Mouse (Mus musculus) A20 (cell line): ENCODE data around the gene Fcgr1.
A peak's percentile ranks its signal among the peaks of the same experiment; 100 is the strongest.
"Not testable (repeated sequence)": the region's sequence is repeated elsewhere in the genome, so short reads cannot be mapped to it uniquely, and the experiment has no call there.

Source experiments
- DNase-seq: peaks from one replicate; pipeline ENCODE4 v3.0.0-alpha.2; 2011; ENCODE audit warnings: low read depth, low spot score

Gene Fcgr1

DNA sequence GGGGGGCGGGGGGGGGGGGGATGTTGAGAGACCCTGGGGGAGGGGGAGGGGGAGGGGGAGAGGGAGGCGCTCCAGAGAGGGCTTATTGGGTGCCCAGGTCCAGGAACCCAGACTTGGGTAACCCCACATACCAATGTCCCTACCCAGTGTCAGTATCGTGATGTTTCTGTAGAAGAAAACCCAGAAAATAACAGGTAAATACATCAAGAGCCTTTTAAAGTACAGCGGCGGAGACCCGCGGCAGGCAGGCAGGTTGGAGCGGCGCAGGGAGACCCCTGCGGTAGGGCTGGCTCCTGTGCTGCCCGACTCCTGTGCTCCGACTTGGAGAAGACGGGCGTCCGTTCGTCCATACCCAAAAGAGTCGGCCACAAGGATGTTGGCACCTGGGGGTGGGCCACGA, 33.9 kb upstream of the Fcgr1 start:
- DNase-seq = peak; percentile 78

GRCm38 (mm10) chr3:96327131-96327530, 33.4 kb upstream of the Fcgr1 start:
- peak; percentile 81 for DNase-seq

GRCm38 (mm10) chr3:96323806-96324205, 30.0 kb upstream of the Fcgr1 start:
- not testable (repeated sequence) for DNase-seq

GRCm38 (mm10) chr3:96322609-96323008, 28.8 kb upstream of the Fcgr1 start:
- DNase-seq = no peak

GRCm38 (mm10) chr3:96321891-96322290, 28.1 kb upstream of the Fcgr1 start:
- no peak for DNase-seq

GRCm38 (mm10) chr3:96320003-96320402, 26.2 kb upstream of the Fcgr1 start:
- DNase-seq = not testable (repeated sequence)

- DNase-seq = no peak
These were observed 18.8 kb upstream of the Fcgr1 start for GRCm38 (mm10) chr3:96312341-96313098.

- DNase-seq = no peak
These were observed 15.7 kb upstream of the Fcgr1 start for GRCm38 (mm10) chr3:96309441-96309840.

- no peak for DNase-seq
These were observed 12.7 kb upstream of the Fcgr1 start for GRCm38 (mm10) chr3:96306506-96306905.

DNA sequence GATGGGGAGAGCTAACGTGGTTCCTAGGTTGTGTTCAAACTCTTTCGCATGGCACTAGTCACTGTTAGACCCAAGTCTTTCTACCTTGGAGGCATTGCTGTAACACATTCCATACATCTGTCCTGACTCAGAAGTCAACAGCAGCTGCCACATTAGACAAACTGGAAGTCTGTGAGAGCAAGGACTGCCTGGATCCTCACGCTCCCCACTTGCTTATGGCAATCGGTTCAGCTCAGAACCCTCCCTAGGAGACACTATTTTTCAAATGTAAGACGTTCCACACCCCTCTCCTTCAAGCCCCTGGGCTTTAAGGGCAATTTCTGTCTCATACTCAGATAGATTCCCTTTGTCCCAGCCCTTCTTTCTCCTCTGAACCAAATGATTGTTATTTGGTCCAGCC, 8.3 kb upstream of the Fcgr1 start:
- DNase-seq = no peak

DNA sequence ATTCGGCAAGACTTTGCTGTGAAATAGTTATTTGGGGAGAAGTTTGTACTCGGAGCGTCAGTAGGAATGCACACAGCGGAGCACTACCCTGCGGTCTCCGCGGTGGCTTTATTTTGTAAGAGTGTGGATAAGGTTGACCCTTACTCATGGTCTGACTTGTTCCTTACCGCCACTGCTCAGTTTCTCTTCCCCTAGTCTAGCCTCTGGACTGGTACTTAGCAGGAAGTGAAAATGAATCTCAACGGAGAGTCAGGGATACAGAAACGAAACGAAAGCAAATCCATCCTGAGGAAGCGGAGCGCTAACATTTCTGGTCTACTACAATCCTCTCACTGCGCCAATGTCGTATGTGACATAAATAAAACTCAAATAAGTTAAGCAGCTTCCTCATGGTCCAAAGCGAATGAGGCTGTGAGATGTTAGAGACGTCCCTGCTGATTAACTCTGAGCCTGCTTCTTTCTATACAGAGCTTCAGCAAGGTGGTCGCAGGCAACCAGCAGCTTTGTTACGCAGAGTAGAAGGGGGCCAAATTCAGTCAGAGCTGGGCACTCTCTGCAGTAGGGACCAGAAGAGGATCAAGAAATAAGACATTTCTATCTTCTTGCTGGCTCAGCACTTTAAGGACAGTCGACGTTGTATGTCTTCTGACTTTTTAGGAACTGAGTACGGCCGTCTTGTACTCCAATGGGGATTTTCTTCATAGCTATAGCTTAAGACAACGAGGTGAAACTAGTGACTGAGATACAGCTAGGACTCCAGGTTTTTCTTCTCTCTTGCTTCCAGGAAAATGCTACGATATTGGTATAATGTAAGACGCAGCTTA, 7.1 kb upstream of the Fcgr1 start:
- peak; percentile 75 for DNase-seq

- no peak for DNase-seq
These were observed 5.8 kb upstream of the Fcgr1 start for GRCm38 (mm10) chr3:96299562-96299961.

GRCm38 (mm10) chr3:96298360-96298759, 4.6 kb upstream of the Fcgr1 start:
- no peak for DNase-seq

GRCm38 (mm10) chr3:96293368-96293767, 401 bp downstream of the Fcgr1 start:
- DNase-seq = no peak

GRCm38 (mm10) chr3:96292641-96293040, 1.1 kb downstream of the Fcgr1 start:
- DNase-seq = no peak

DNA sequence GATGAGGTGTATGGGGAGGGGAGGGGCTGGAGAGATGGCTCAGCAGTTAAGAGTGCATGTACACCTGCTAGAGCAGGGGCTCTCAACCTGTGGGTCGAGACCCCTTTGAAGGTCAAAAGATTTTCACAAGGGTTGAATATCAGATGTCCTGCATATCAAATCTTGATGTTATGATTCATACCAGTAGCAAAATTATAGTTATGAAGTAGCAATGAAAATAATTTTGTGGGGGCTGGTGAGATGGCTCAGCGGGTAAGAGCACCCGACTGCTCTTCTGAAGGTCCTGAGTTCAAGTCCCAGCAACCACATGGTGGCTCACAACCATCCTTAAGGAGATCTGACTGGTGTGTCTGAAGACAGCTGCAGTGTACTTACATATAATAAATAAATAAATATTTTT, 3.0 kb downstream of the Fcgr1 start:
- DNase-seq = not testable (repeated sequence)

DNA sequence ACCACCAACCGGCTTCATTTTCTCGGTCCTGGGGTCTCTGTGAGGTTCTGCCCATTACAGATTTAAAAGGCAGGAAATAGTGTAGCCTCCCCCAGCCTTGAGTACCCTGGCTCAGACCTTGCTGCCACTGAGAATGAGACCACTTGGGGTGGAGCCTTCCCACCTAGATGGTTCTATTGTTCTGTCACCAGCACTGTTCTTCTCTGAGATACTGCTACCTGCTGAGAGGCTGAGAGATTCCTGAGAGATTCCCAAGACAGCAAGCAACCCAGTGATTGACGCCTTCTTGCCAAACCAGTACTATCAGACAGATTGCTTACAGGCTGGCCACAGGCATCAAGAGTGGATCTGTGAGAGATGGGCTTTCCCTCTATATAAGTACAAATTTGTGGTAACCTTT, 4.6 kb downstream of the Fcgr1 start:
- no peak for DNase-seq

GRCm38 (mm10) chr3:96287334-96287733, 6.4 kb downstream of the Fcgr1 start:
- DNase-seq = not testable (repeated sequence)

DNA sequence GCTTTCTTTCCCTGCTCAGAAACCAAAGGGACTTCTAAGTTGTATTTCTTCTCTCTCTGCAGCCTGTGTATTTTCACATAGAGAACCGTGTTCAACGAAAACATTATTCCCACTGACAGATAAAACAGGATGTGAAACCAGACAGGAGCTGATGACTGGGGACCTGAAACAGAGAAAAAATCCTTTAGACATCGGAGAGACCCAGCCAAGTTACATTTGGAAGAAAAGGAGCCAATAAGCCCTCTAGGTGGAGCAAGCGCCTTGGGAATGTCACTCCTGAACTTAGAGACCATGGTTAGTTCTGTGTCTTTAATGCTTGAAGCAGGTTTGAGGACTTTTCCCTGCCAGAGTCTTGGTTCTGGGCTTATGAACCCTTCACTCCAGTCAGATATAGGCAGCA, 9.3 kb downstream of the Fcgr1 start:
- DNase-seq = peak; percentile 44

- DNase-seq = no peak
These were observed 13.1 kb downstream of the Fcgr1 start for GRCm38 (mm10) chr3:96280660-96281059.

DNA sequence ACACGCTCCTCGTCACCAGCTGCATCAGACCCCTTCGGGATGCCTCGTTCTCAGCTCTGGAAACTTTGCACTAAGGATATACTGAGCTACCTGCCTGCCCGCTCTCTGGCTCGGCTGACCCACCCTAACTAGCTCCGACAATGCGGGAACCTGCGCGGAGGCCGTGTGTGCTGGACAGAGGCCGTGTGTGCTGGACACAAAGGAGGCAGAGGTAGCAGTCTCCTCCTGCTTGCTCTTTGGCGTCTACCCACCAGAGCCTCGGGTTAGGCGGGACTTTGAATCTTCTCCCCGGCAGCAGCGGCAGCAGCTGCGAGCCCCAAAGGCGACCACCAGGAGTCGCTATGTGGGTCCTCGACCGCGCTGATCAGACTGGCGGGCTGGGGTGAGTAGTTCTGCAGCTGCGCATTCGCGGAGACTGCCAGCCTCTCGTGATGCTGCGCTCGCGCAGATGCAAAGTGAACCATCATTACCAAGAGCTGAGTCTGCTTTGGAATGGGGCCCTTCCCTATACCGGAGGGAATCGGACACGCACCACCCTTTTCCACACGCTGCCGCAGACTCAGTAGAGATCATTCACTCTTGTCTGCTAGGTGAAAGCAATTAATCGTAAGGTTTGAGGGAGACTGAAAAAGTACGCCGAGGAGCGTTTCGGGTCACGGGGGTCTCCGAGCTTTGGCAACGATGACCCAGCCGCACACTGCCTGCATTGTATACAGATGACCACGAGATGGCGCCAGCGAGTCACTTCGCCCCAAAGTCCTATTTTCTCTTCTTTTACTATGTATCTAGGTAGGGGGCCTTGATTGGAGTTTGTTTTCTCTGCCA, 15.8 kb downstream of the Fcgr1 start:
- peak; percentile 96 for DNase-seq

GRCm38 (mm10) chr3:96277428-96277799, 16.4 kb downstream of the Fcgr1 start:
- peak; percentile 85 for DNase-seq
